Mouse (Mus musculus) kidney, adult 2 months (tissue): ENCODE data around the gene Mfsd10. TPM values are rescaled to one million over a fixed set of nuclear protein-coding genes. Genes with fewer than 3 reads are reported as not detected.

Source experiments
- DNase-seq: peaks from one replicate; pipeline ENCODE4 v3.0.0; 2021
- H3K27ac ChIP-seq: fragments of 200-500 bp; 2 replicates; pipeline ENCODE4 v1.5.1; 2012; ENCODE audit warnings: low read depth, low read length, control low read depth, inconsistent platforms; ENCODE audit not compliant: insufficient read depth
- H3K27me3 ChIP-seq: fragments of 200-500 bp; replicated peaks from 2 replicates; pipeline ENCODE4 v1.6.1; 2012; ENCODE audit warnings: mild to moderate bottlenecking, moderate library complexity, low read length, inconsistent platforms; ENCODE audit not compliant: control insufficient read depth, insufficient read depth
- H3K36me3 ChIP-seq: fragments of 200-500 bp; 2 replicates; pipeline ENCODE4 v1.6.1; 2012; ENCODE audit warnings: mild to moderate bottlenecking, moderate library complexity, low read length, inconsistent platforms; ENCODE audit not compliant: control insufficient read depth, insufficient read depth
- H3K4me1 ChIP-seq: fragments of 200-500 bp; 2 replicates; pipeline ENCODE4 v1.6.1; 2011; ENCODE audit warnings: low read length; ENCODE audit not compliant: control insufficient read depth, insufficient read depth
- H3K4me3 ChIP-seq: fragments of 200-500 bp; 2 replicates; pipeline ENCODE4 v1.5.1; 2011; ENCODE audit warnings: mild to moderate bottlenecking, low read depth, low read length, control low read depth; ENCODE audit not compliant: insufficient read depth
- CTCF ChIP-seq: fragments of 200-500 bp; conservative IDR thresholded peaks from 2 replicates; pipeline ENCODE4 v1.5.1; 2011; ENCODE audit warnings: low read depth, mild to moderate bottlenecking, control low read depth, low read length, moderate library complexity, mixed read lengths; ENCODE audit not compliant: insufficient read depth, insufficient read length
- POLR2A ChIP-seq: fragments of 200-500 bp; IDR thresholded peaks from one replicate; pipeline ENCODE4 v1.6.1; 2011; ENCODE audit warnings: low read depth, low read length, control low read depth
- WGBS: fragments of 180-500 bp; shearing (Covaris S2); methylation state at CpG from one replicate; pipeline ENCODE4 v1.1.7; 2018; 5-methylcytosine and 5-hydroxymethylcytosine counted together
- polyA plus RNA-seq: library from polyadenylated mRNA; depleted of rRNA; stranded (reverse); fragments of >200 nt; gene quantifications from 2 replicates; pipeline ENCODE4 v1.2.3, GENCODE M21; 2012; rRNA removed

The Mfsd10 gene
- 55.6 and 77.2 TPM in 2 replicates for polyA plus RNA-seq

DNA sequence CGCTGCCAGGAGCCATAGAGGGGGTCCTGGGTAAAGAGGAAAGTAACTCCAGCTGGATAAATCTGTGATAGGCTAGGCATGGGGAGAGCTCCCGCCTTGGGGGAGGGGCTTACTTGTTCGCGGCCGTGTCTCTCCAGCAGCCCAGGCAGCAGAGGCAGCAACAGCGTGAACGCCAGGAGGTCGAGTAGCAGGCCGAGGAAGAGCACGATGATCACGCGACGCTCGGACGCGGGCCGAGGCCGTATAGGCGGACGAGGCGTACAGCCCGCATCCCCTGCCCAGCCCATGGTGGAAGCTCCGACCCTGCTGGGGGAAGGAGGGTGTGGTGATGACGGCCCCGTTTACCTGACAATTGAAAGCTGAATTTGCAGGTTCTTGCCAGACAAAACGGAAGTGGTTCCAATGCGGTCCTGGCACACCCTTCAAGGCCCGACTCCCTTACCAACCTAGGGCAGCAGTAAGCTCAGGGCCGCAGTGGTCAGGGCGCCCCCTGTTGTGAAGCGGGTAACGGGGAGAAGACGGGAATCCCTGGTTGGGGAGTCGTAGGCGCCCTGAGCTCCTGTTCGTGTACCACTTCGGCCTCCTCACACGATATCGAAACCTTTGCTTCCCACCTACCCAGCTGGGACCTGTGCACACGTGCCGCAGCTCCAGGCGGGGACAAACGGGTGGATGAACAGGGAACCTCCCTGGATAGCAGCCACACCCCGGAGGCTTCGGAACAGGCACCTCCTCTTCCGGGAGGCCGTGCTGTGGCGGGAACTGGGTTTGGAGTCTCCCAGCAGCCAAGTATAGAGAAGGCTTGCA lies at the start of gene Mfsd10:
TSS of gene Mfsd10 (minus strand) at position 732 of the 807 bp plus-strand sequence.
- DNase-seq = peak; percentile 87
- Histone ChIP-seq H3K36me3 (no peaks in the 10 kb centered on the region), H3K27ac (peak within 1 kb of the TSS; percentile 5; the same call in 1 of the 2 replicates), H3K4me3 (peak within 1 kb of the TSS; percentile 74), H3K27me3 (no peaks in the 10 kb centered on the region), H3K4me1 (no peaks in the 10 kb centered on the region; the same call in 1 of the 2 replicates)
- 0 out of 2 replicates have a peak, but pooled peaks have one; percentile 22 for TF ChIP-seq CTCF
- TF ChIP-seq POLR2A = peak; percentile 17
- WGBS = under 1% methylated on average over 48 of the region's 48 CpGs

GRCm38 (mm10) chr5:34670280-34670679 lies 33.3 kb upstream of the Mfsd10 start:
- peak; percentile 54 for DNase-seq
- Histone ChIP-seq H3K27ac (no peak overlapping the region), H3K4me1 (peaks cover 6% of the 10 kb centered on the region; the same call in 1 of the 2 replicates), H3K4me3 (no peak overlapping the region), H3K27me3 (no peaks in the 10 kb centered on the region), H3K36me3 (no peaks in the 10 kb centered on the region)
- WGBS = 68% methylated on average over 4 of the region's 4 CpGs
- no peak for TF ChIP-seq POLR2A
- TF ChIP-seq CTCF = peak; percentile 48; the same call in 1 of the 2 replicates

DNA sequence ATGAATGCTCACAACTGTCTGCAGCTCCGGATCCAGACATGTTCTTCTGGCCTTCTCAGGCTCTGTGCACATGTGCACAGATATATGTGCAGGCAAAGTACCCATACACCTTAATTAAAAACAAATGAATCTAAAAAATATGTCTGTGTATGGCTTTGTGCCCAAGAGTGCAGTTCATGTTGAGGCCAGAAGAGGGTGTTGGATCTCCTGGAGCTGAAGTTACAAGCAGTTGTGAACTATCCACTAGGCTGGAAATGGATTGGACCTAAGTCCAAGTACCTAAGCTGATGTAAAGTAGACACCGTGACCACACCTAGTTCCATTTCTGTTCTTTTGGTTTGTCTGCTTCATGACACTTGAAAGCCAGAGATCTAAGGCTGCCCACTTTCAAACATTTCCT lies 32.5 kb upstream of the Mfsd10 start:
- Histone ChIP-seq H3K36me3 (no peaks in the 10 kb centered on the region), H3K4me1 (peaks cover 6% of the 10 kb centered on the region; the same call in 1 of the 2 replicates), H3K27ac (no peak overlapping the region), H3K27me3 (no peaks in the 10 kb centered on the region), H3K4me3 (no peak overlapping the region)
- peak; percentile 25 for DNase-seq
- WGBS = 79% methylated on average over 2 of the region's 2 CpGs
- TF ChIP-seq POLR2A (no peak), CTCF (peak; percentile 31; the same call in 1 of the 2 replicates)

GRCm38 (mm10) chr5:34663231-34663630 lies 26.2 kb upstream of the Mfsd10 start:
- WGBS = 94% methylated on average over 2 of the region's 2 CpGs
- H3K27me3 ChIP-seq = no peaks in the 10 kb centered on the region
- TF ChIP-seq POLR2A (no peak), CTCF (no peak)
- H3K36me3 ChIP-seq = no peaks in the 10 kb centered on the region
- H3K4me3 ChIP-seq = no peak overlapping the region
- H3K4me1 ChIP-seq = peaks cover 3% of the 10 kb centered on the region; the same call in 1 of the 2 replicates
- H3K27ac ChIP-seq = no peak overlapping the region
- no peak for DNase-seq

DNA sequence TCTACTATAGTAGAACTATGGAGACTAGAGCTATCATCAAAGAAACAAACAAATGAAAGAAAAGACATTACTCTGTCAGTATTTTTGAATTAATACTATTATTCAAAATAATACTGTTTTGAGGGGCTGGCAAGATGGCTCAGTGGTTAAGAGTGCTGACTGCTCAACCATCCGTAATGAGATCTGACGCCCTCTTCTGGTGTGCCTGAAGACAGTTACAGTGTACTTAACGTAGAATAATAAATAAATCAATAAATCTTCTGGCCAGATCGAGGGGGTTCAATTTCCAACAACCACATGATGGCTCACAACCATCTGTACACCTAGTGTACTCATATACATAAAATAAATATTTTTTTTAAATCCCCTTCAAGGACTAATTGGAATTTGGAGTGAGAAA lies 24.9 kb upstream of the Mfsd10 start:
- 73% methylated on average over 4 of the region's 4 CpGs for WGBS
- H3K27me3 ChIP-seq = no peaks in the 10 kb centered on the region
- H3K27ac ChIP-seq = no peak overlapping the region
- H3K36me3 ChIP-seq = no peaks in the 10 kb centered on the region
- TF ChIP-seq CTCF (no peak), POLR2A (no peak)
- no peak overlapping the region for H3K4me3 ChIP-seq
- H3K4me1 ChIP-seq = peaks cover 3% of the 10 kb centered on the region; the same call in 1 of the 2 replicates
- no peak for DNase-seq

GRCm38 (mm10) chr5:34660591-34661130 lies 23.6 kb upstream of the Mfsd10 start:
- Histone ChIP-seq H3K4me1 (peaks cover 3% of the 10 kb centered on the region; the same call in 1 of the 2 replicates), H3K4me3 (peak overlapping the region; percentile 73), H3K36me3 (peaks cover 2% of the 10 kb centered on the region; the same call in 1 of the 2 replicates), H3K27ac (peak overlapping the region; percentile 62), H3K27me3 (no peaks in the 10 kb centered on the region)
- peak; percentile 50 for DNase-seq
- WGBS = under 1% methylated on average over 57 of the region's 57 CpGs
- no peak for TF ChIP-seq CTCF
- no peak for TF ChIP-seq POLR2A
